Mouse (Mus musculus) stomach, embryonic 15.5 days (tissue): Measurements from ENCODE around the gene Wdr11. TPM values are rescaled to one million over a fixed set of nuclear protein-coding genes. Genes with fewer than 3 reads are reported as not detected.
A peak's percentile ranks its signal among the peaks of the same experiment; 100 is the strongest.

Source experiments
- ATAC-seq: fragments of 200-750 bp; cut with Nextera tagmentation; 2 replicates; pipeline ENCODE4 v1.8.0; 2017; ENCODE audit warnings: low read depth, moderate number of reproducible peaks, moderate TSS enrichment; ENCODE audit not compliant: insufficient read depth, low FRiP score
- H3K27ac ChIP-seq: fragments of 300-500 bp; sonication (generic); 2 replicates; pipeline ENCODE4 v1.5.1; 2015; ENCODE audit warnings: mild to moderate bottlenecking, inconsistent platforms
- H3K27me3 ChIP-seq: fragments of 300-500 bp; sonication (generic); replicated peaks from 2 replicates; pipeline ENCODE4 v1.6.1; 2015; ENCODE audit warnings: inconsistent platforms
- H3K36me3 ChIP-seq: fragments of 300-500 bp; sonication (generic); 2 replicates; pipeline ENCODE4 v1.6.1; 2015; ENCODE audit warnings: inconsistent platforms
- H3K4me1 ChIP-seq: fragments of 300-500 bp; sonication (generic); 2 replicates; pipeline ENCODE4 v1.6.1; 2015; ENCODE audit warnings: inconsistent platforms
- H3K4me2 ChIP-seq: fragments of 300-500 bp; sonication (generic); 2 replicates; pipeline ENCODE4 v1.6.1; 2015; ENCODE audit warnings: mild to moderate bottlenecking, inconsistent platforms
- H3K4me3 ChIP-seq: fragments of 300-500 bp; sonication (generic); replicated peaks from 2 replicates; pipeline ENCODE4 v1.5.1; 2015; ENCODE audit warnings: inconsistent platforms
- H3K9ac ChIP-seq: fragments of 300-500 bp; sonication (generic); 2 replicates; pipeline ENCODE4 v1.6.1; 2015; ENCODE audit warnings: inconsistent platforms
- H3K9me3 ChIP-seq: fragments of 300-500 bp; sonication (generic); 2 replicates; pipeline ENCODE4 v1.6.1; 2016; ENCODE audit warnings: inconsistent platforms
- WGBS: fragments of 180-500 bp; shearing (Covaris S2); methylation state at CpG from one replicate; pipeline ENCODE4 v1.1.7; 2015; 5-methylcytosine and 5-hydroxymethylcytosine counted together
- polyA plus RNA-seq: library from polyadenylated mRNA; unstranded; fragments of >200 nt; fragmentation: Nextera tagmentation; extraction: Ambion mirVana; gene quantifications from 2 replicates; pipeline ENCODE4 v1.2.1, GENCODE M21; 2015

Gene Wdr11
- polyA plus RNA-seq, 1 experiment from 2014 or later = 30.6 TPM

- Histone ChIP-seq H3K4me2 (no peak overlapping the region), H3K9me3 (no peaks in the 10 kb centered on the region), H3K9ac (no peak overlapping the region), H3K27me3 (no peaks in the 10 kb centered on the region), H3K4me3 (no peak overlapping the region), H3K36me3 (no peaks in the 10 kb centered on the region), H3K4me1 (peaks cover 22% of the 10 kb centered on the region), H3K27ac (no peak overlapping the region)
- WGBS = 69% methylated on average over 12 of the region's 12 CpGs
- ATAC-seq = no peak
Observed at GRCm38 (mm10) chr7:129654923-129655322, 63.3 kb downstream of the Wdr11 start.

GRCm38 (mm10) chr7:129655604-129656226 is 64.1 kb downstream of the Wdr11 start:
- Histone ChIP-seq H3K9ac (no peak overlapping the region), H3K4me2 (no peak overlapping the region), H3K27ac (peak overlapping the region; percentile 19), H3K27me3 (no peaks in the 10 kb centered on the region), H3K4me1 (peaks cover 20% of the 10 kb centered on the region), H3K36me3 (no peaks in the 10 kb centered on the region), H3K9me3 (no peaks in the 10 kb centered on the region), H3K4me3 (no peak overlapping the region)
- 70% methylated on average over 14 of the region's 14 CpGs for WGBS
- no peak for ATAC-seq

- Histone ChIP-seq H3K27me3 (no peaks in the 10 kb centered on the region), H3K4me1 (peaks cover 19% of the 10 kb centered on the region), H3K36me3 (no peaks in the 10 kb centered on the region), H3K4me2 (no peak overlapping the region), H3K4me3 (no peak overlapping the region), H3K9me3 (no peaks in the 10 kb centered on the region), H3K27ac (no peak overlapping the region), H3K9ac (no peak overlapping the region)
- ATAC-seq = no peak
- WGBS = 77% methylated on average over 8 of the region's 8 CpGs
Observed at GRCm38 (mm10) chr7:129657867-129658266, 66.2 kb downstream of the Wdr11 start.

- H3K27ac ChIP-seq = peak overlapping the region; percentile 63; the same call in 1 of the 2 replicates
- ATAC-seq = no peak
Observed at GRCm38 (mm10) chr7:129659755-129660154, 68.1 kb downstream of the Wdr11 start.

GRCm38 (mm10) chr7:129660546-129660945 is 68.9 kb downstream of the Wdr11 start:
- Histone ChIP-seq H3K36me3 (no peaks in the 10 kb centered on the region), H3K27ac (no peak overlapping the region), H3K9me3 (no peaks in the 10 kb centered on the region), H3K9ac (no peak overlapping the region), H3K27me3 (no peaks in the 10 kb centered on the region), H3K4me2 (no peak overlapping the region), H3K4me1 (peaks cover 12% of the 10 kb centered on the region; the same call in 1 of the 2 replicates), H3K4me3 (no peak overlapping the region)
- WGBS = 78% methylated on average over 9 of the region's 9 CpGs
- ATAC-seq = no peak

More at GRCm38 (mm10) chr7:129659755-129660154, 68.1 kb downstream of the Wdr11 start:
- Histone ChIP-seq H3K4me2 (no peak overlapping the region), H3K9me3 (no peaks in the 10 kb centered on the region), H3K4me3 (no peak overlapping the region), H3K4me1 (peaks cover 17% of the 10 kb centered on the region), H3K9ac (no peak overlapping the region), H3K27me3 (no peaks in the 10 kb centered on the region), H3K36me3 (no peaks in the 10 kb centered on the region)
- 78% methylated on average over 8 of the region's 8 CpGs for WGBS

- Histone ChIP-seq H3K36me3 (no peaks in the 10 kb centered on the region), H3K27ac (no peak overlapping the region; the same call in 1 of the 2 replicates), H3K27me3 (no peaks in the 10 kb centered on the region), H3K4me3 (no peak overlapping the region), H3K9me3 (no peaks in the 10 kb centered on the region), H3K4me2 (no peak overlapping the region), H3K4me1 (peaks cover 13% of the 10 kb centered on the region; the same call in 1 of the 2 replicates), H3K9ac (no peak overlapping the region)
- WGBS = 68% methylated on average over 16 of the region's 16 CpGs
- no peak for ATAC-seq
Observed at GRCm38 (mm10) chr7:129662051-129662789, 70.6 kb downstream of the Wdr11 start.

- WGBS = 24% methylated on average over 12 of the region's 12 CpGs
- H3K9ac ChIP-seq = no peak overlapping the region
Observed at GRCm38 (mm10) chr7:129663781-129664505, 72.3 kb downstream of the Wdr11 start.

GRCm38 (mm10) chr7:129665411-129665810 is 73.7 kb downstream of the Wdr11 start:
- no peak for ATAC-seq
- Histone ChIP-seq H3K36me3 (no peaks in the 10 kb centered on the region), H3K9ac (no peak overlapping the region), H3K27ac (peak overlapping the region; percentile 82), H3K9me3 (no peaks in the 10 kb centered on the region), H3K4me1 (peaks cover 13% of the 10 kb centered on the region; the same call in 1 of the 2 replicates), H3K4me3 (no peak overlapping the region), H3K27me3 (no peaks in the 10 kb centered on the region), H3K4me2 (no peak overlapping the region)
- WGBS = 74% methylated on average over 3 of the region's 3 CpGs

More at GRCm38 (mm10) chr7:129663781-129664505, 72.3 kb downstream of the Wdr11 start:
- Histone ChIP-seq H3K4me1 (peaks cover 13% of the 10 kb centered on the region; the same call in 1 of the 2 replicates), H3K4me3 (no peak overlapping the region), H3K9me3 (no peaks in the 10 kb centered on the region), H3K27ac (peak overlapping the region; percentile 73), H3K27me3 (no peaks in the 10 kb centered on the region), H3K36me3 (no peaks in the 10 kb centered on the region), H3K4me2 (0 out of 2 replicates have a peak overlapping the region, but pooled peaks have one; percentile 17)
- peak; percentile 57 for ATAC-seq

GRCm38 (mm10) chr7:129665921-129666320 is 74.3 kb downstream of the Wdr11 start:
- Histone ChIP-seq H3K4me3 (no peak overlapping the region), H3K36me3 (no peaks in the 10 kb centered on the region), H3K27me3 (no peaks in the 10 kb centered on the region), H3K4me2 (no peak overlapping the region), H3K9ac (no peak overlapping the region), H3K27ac (peak overlapping the region; percentile 82), H3K9me3 (no peaks in the 10 kb centered on the region), H3K4me1 (peaks cover 13% of the 10 kb centered on the region; the same call in 1 of the 2 replicates)
- 66% methylated on average over 6 of the region's 6 CpGs for WGBS
- ATAC-seq = 0 out of 2 replicates have a peak, but pooled peaks have one; percentile 36

- Histone ChIP-seq H3K36me3 (no peaks in the 10 kb centered on the region), H3K4me1 (peaks cover 15% of the 10 kb centered on the region; the same call in 1 of the 2 replicates), H3K4me3 (no peak overlapping the region), H3K9me3 (no peaks in the 10 kb centered on the region), H3K4me2 (no peak overlapping the region), H3K27ac (peak overlapping the region; percentile 82), H3K9ac (no peak overlapping the region), H3K27me3 (no peaks in the 10 kb centered on the region)
- ATAC-seq = no peak
- WGBS = 70% methylated on average over 2 of the region's 2 CpGs
Observed at GRCm38 (mm10) chr7:129666526-129666925, 74.9 kb downstream of the Wdr11 start.

- H3K27ac ChIP-seq = no peak overlapping the region
- 63% methylated on average over 10 of the region's 10 CpGs for WGBS
- no peak overlapping the region for H3K4me2 ChIP-seq
- H3K4me3 ChIP-seq = no peak overlapping the region
- no peaks in the 10 kb centered on the region for H3K9me3 ChIP-seq
- H3K4me1 ChIP-seq = peaks cover 17% of the 10 kb centered on the region; the same call in 1 of the 2 replicates
- H3K27me3 ChIP-seq = no peaks in the 10 kb centered on the region
- ATAC-seq = no peak
- no peaks in the 10 kb centered on the region for H3K36me3 ChIP-seq
- H3K9ac ChIP-seq = no peak overlapping the region
Observed at GRCm38 (mm10) chr7:129670280-129670679, 78.6 kb downstream of the Wdr11 start.
